Mouse (Mus musculus) cerebellum, adult 2 months (tissue): ENCODE results near the gene Rasgef1b.

Experiments
- CTCF ChIP-seq: fragments of 200-500 bp; IDR thresholded peaks from 2 replicates; pipeline ENCODE4 v1.5.1; 2011; ENCODE audit warnings: low read depth, mild to moderate bottlenecking, control low read depth, low read length, moderate library complexity, borderline replicate concordance; ENCODE audit not compliant: insufficient read depth
- POLR2A ChIP-seq: fragments of 200-500 bp; IDR thresholded peaks from 2 replicates; pipeline ENCODE4 v1.6.1; 2011; ENCODE audit warnings: low read length, control low read depth, borderline replicate concordance; ENCODE audit not compliant: insufficient read depth

GRCm38 (mm10) chr5:99476640-99477419 lies 252.0 kb downstream of the Rasgef1b start:
- TF ChIP-seq CTCF (no peak), POLR2A (no peak)
